Mouse (Mus musculus) liver, embryonic 14.5 days (tissue): ENCODE measurements around the gene Aqp7. TPM values are rescaled to one million over a fixed set of nuclear protein-coding genes. Genes with fewer than 3 reads are reported as not detected.

Experiments
- ATAC-seq: fragments of 200-750 bp; cut with Nextera tagmentation; 2 replicates; pipeline ENCODE4 v1.8.0; 2017; ENCODE audit warnings: moderate number of reproducible peaks, mild to moderate bottlenecking, moderate library complexity; ENCODE audit not compliant: insufficient read depth
- DNase-seq, 3 experiments: peaks; one replicate each; pipeline ENCODE4 v3.0.0-alpha.2; 2012 to 2013; ENCODE audit warnings: low read depth in 3 of 3, low spot score in 3 of 3
- H3K27ac ChIP-seq: fragments of 300-500 bp; sonication (generic); 2 replicates; pipeline ENCODE4 v1.5.1; 2014; ENCODE audit warnings: moderate library complexity, mild to moderate bottlenecking, control low read depth, inconsistent platforms
- H3K27me3 ChIP-seq: fragments of 300-500 bp; sonication (generic); 2 replicates; pipeline ENCODE4 v1.6.1; 2014; ENCODE audit warnings: mild to moderate bottlenecking, low read length, moderate library complexity; ENCODE audit not compliant: control insufficient read depth, insufficient read depth
- H3K36me3 ChIP-seq: fragments of 300-500 bp; sonication (generic); replicated peaks from 2 replicates; pipeline ENCODE4 v1.6.1; 2014; ENCODE audit warnings: low read depth; ENCODE audit not compliant: control insufficient read depth, insufficient read depth
- H3K4me1 ChIP-seq, 2 experiments: fragments of 200-500 bp in 1 of 2; fragments of 300-500 bp in 1 of 2; sonication (generic) in 1 of 2; replicated peaks; 2 replicates each; pipeline ENCODE4 v1.6.1; 2012 to 2014; ENCODE audit warnings: antibody characterized with exemption in 1 of 2, inconsistent platforms in 1 of 2, low read length in 1 of 2; ENCODE audit not compliant: control insufficient read depth in 2 of 2, insufficient read depth in 2 of 2
- H3K4me2 ChIP-seq: fragments of 300-500 bp; sonication (generic); 2 replicates; pipeline ENCODE4 v1.6.1; 2014; ENCODE audit warnings: low read depth, mild to moderate bottlenecking, control low read depth, moderate library complexity
- H3K4me3 ChIP-seq, 2 experiments: fragments of 200-500 bp in 1 of 2; fragments of 300-500 bp in 1 of 2; sonication (generic) in 1 of 2; 2 replicates each; pipeline ENCODE4 v1.5.1; 2012 to 2014; ENCODE audit warnings: low read depth in 2 of 2, low read length in 2 of 2, mild to moderate bottlenecking in 2 of 2, control low read depth in 1 of 2, inconsistent platforms in 1 of 2, moderate library complexity in 1 of 2; ENCODE audit not compliant: insufficient read depth in 1 of 2
- H3K9ac ChIP-seq: fragments of 300-500 bp; sonication (generic); replicated peaks from 2 replicates; pipeline ENCODE4 v1.6.1; 2014; ENCODE audit warnings: mild to moderate bottlenecking, control low read depth, moderate library complexity
- H3K9me3 ChIP-seq: fragments of 300-500 bp; sonication (generic); 2 replicates; pipeline ENCODE4 v1.6.1; 2016; ENCODE audit warnings: low read length, mixed read lengths; ENCODE audit not compliant: control insufficient read depth
- CTCF ChIP-seq: IDR thresholded peaks from 2 replicates; pipeline ENCODE4 v1.5.1; 2016; ENCODE audit warnings: antibody characterized with exemption, low read depth, control low read depth
- EP300 ChIP-seq: IDR thresholded peaks from 2 replicates; pipeline ENCODE4 v1.6.1; 2016; ENCODE audit warnings: antibody characterized with exemption, low read depth
- WGBS: fragments of 180-500 bp; shearing (Covaris S2); extraction: QIAGEN DNeasy Blood & Tissue Kit; methylation state at CpG from one replicate; pipeline ENCODE4 v1.1.7; 2014; ENCODE audit not compliant: insufficient replicate concordance; 5-methylcytosine and 5-hydroxymethylcytosine counted together
- polyA plus RNA-seq, 2 experiments: library from polyadenylated mRNA; depleted of rRNA in 1 of 2; stranded (reverse) in 1 of 2; unstranded in 1 of 2; fragments of >200 nt; fragmentation: Nextera tagmentation in 1 of 2; extraction: Ambion mirVana in 1 of 2; gene quantifications; 2 replicates each; pipeline versions ENCODE4 v1.2.1 to v1.2.3; 2012 to 2014

The Aqp7 gene
- polyA plus RNA-seq, 2 experiments = 0.50 to 1.1 TPM

- no peak overlapping the region for H3K4me2 ChIP-seq
- no peak overlapping the region for H3K9ac ChIP-seq
- H3K4me1 ChIP-seq = peaks cover 48 to 57% of the 10 kb centered on the region in 2 experiments
- no peaks in the 10 kb centered on the region for H3K36me3 ChIP-seq
- TF ChIP-seq EP300 = no peak
- TF ChIP-seq CTCF = no peak
- H3K4me3 ChIP-seq = no peak overlapping the region
- H3K9me3 ChIP-seq = no peaks in the 10 kb centered on the region
- 67% methylated on average over 1 of the region's 1 CpGs for WGBS
- ATAC-seq (no peak), DNase-seq (no peak)
- H3K27ac ChIP-seq = no peak overlapping the region
- H3K27me3 ChIP-seq = peaks cover 5% of the 10 kb centered on the region
Measured at GRCm38 (mm10) chr4:41092958-41093357, 45.0 kb upstream of the Aqp7 start.

GRCm38 (mm10) chr4:41091391-41091790 lies 43.5 kb upstream of the Aqp7 start:
- no peaks in the 10 kb centered on the region for H3K36me3 ChIP-seq
- H3K27ac ChIP-seq = no peak overlapping the region
- no peak overlapping the region for H3K4me3 ChIP-seq
- WGBS = 54% methylated on average over 3 of the region's 3 CpGs
- H3K4me2 ChIP-seq = no peak overlapping the region
- H3K4me1 ChIP-seq = peaks cover 47 to 56% of the 10 kb centered on the region in 2 experiments
- DNase-seq = no peak
- no peak for TF ChIP-seq EP300
- no peak for TF ChIP-seq CTCF
- H3K9ac ChIP-seq = no peak overlapping the region
- H3K9me3 ChIP-seq = no peaks in the 10 kb centered on the region
- ATAC-seq = no peak
- no peaks in the 10 kb centered on the region for H3K27me3 ChIP-seq

- Histone ChIP-seq H3K27me3 (no peaks in the 10 kb centered on the region), H3K36me3 (no peaks in the 10 kb centered on the region), H3K9ac (peak overlapping the region; percentile 45), H3K4me3 (no peak overlapping the region), H3K4me2 (peak overlapping the region; percentile 54), H3K4me1 (peaks cover 52 to 59% of the 10 kb centered on the region in 2 experiments), H3K9me3 (no peaks in the 10 kb centered on the region), H3K27ac (peak overlapping the region; percentile 58)
- TF ChIP-seq EP300 (no peak), CTCF (no peak)
- WGBS = 25% methylated on average over 2 of the region's 2 CpGs
- DNase-seq = peak; percentile 45 to 83 (median 55)
- no peak for ATAC-seq
Measured at GRCm38 (mm10) chr4:41089705-41090104, 41.8 kb upstream of the Aqp7 start.

GRCm38 (mm10) chr4:41089189-41089588 lies 41.2 kb upstream of the Aqp7 start:
- H3K9ac ChIP-seq = no peak overlapping the region
- peak overlapping the region; percentile 57 for H3K27ac ChIP-seq
- WGBS = 65% methylated on average over 4 of the region's 4 CpGs
- DNase-seq (no peak), ATAC-seq (no peak)
- TF ChIP-seq CTCF (no peak), EP300 (no peak)
- H3K4me2 ChIP-seq = peak overlapping the region; percentile 54
- no peak overlapping the region for H3K4me3 ChIP-seq
- H3K9me3 ChIP-seq = no peaks in the 10 kb centered on the region
- no peaks in the 10 kb centered on the region for H3K27me3 ChIP-seq
- no peaks in the 10 kb centered on the region for H3K36me3 ChIP-seq
- peaks cover 52 to 59% of the 10 kb centered on the region in 2 experiments for H3K4me1 ChIP-seq

- Histone ChIP-seq H3K4me2 (peak overlapping the region; percentile 82), H3K27ac (peak overlapping the region; percentile 99), H3K27me3 (no peaks in the 10 kb centered on the region), H3K36me3 (no peaks in the 10 kb centered on the region), H3K9me3 (no peaks in the 10 kb centered on the region), H3K9ac (peak overlapping the region; percentile 64), H3K4me3 (peak overlapping the region in 1 of 2 experiments; percentile 32), H3K4me1 (peaks cover 57 to 67% of the 10 kb centered on the region in 2 experiments)
- 18% methylated on average over 16 of the region's 16 CpGs for WGBS
- DNase-seq (peak; percentile 89 to 91 (median 91)), ATAC-seq (peak; percentile 96)
- TF ChIP-seq EP300 (peak; percentile 96), CTCF (no peak)
Measured at GRCm38 (mm10) chr4:41087459-41088298, 39.7 kb upstream of the Aqp7 start.
